Mouse (Mus musculus) embryonic fibroblast, embryonic 13.5 days (primary cell): ENCODE measurements around the gene Cmbl.

Source experiments
- CTCF ChIP-seq: IDR thresholded peaks from 2 replicates; pipeline ENCODE4 v1.5.1; 2011; ENCODE audit warnings: mild to moderate bottlenecking, control low read depth, low read length, moderate library complexity, borderline replicate concordance; ENCODE audit not compliant: insufficient read depth
- POLR2A ChIP-seq: IDR thresholded peaks from 2 replicates; pipeline ENCODE4 v1.6.1; 2011; ENCODE audit warnings: low read depth, mild to moderate bottlenecking, control low read depth, low read length, moderate library complexity

GRCm38 (mm10) chr15:31603113-31603512 is 37.9 kb downstream of the Cmbl start:
- TF ChIP-seq CTCF (no peak), POLR2A (no peak)
